8 mouse cellular contexts compared by ENCODE assay signal in the genomic region with DNA sequence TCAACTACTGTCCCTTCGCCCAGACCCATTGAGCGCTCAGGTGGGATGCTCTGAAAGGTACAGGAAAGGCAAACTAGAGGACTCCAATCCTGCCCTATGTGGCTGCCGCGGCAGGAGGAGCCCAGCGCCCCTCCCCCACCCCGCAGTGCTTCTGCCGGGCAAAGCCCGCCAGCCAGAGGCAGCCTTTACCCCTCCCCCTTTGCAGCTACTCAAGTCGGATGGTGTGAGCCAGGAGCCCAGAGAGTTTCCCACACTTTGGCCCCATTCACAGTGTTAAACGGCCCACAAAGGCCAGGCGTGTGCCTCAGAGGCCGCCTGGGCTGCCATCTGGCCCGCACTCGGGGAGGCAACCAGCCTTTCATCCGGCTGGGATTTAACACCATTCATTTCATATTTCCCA. TPM values are rescaled to one million over a fixed set of nuclear protein-coding genes. Genes with fewer than 3 reads are reported as not detected.
DNase-seq lines count a peak whose midpoint lies in the region; ATAC-seq and TF ChIP-seq lines count a peak whose summit lies in the region.

No protein-coding gene starts in this region.

- TF ChIP-seq CTCF in heart, postnatal 0 days (IDR thresholded peaks at IDR 0.05; ENCODE audit: low read depth): no peak
- TF ChIP-seq CTCF in intestine, postnatal 0 days (IDR thresholded peaks at IDR 0.05; ENCODE audit: low read depth): no peak

- TF ChIP-seq EP300 in heart, postnatal 0 days (IDR thresholded peaks at IDR 0.05; ENCODE audit: low read depth): no peak

- H3K4me3 ChIP-seq in heart, postnatal 0 days (ENCODE audit: low read depth, low read length): 0 out of 2 replicates have a peak overlapping the region, but pooled peaks have one; percentile 9
- H3K4me3 ChIP-seq in intestine, postnatal 0 days (ENCODE audit: low read depth, low read length): peak overlapping the region; percentile 9; the same call in 1 of the 2 replicates
- peak overlapping the region; percentile 25 for H3K4me3 ChIP-seq in midbrain, embryonic 13.5 days (replicated peaks)

- peaks cover 12% of the 10 kb centered on the region for H3K4me1 ChIP-seq in heart, postnatal 0 days (ENCODE audit: control insufficient read depth, insufficient read depth)
- peaks cover 11% of the 10 kb centered on the region for H3K4me1 ChIP-seq in intestine, postnatal 0 days (replicated peaks; ENCODE audit: control insufficient read depth, insufficient read depth, low read length)
- peaks cover 75% of the 10 kb centered on the region for H3K4me1 ChIP-seq in midbrain, embryonic 13.5 days (replicated peaks)

- no peak overlapping the region for H3K27ac ChIP-seq in heart, postnatal 0 days (ENCODE audit: low read depth)
- H3K27ac ChIP-seq in intestine, postnatal 0 days (ENCODE audit: low read depth, low read length): no peak overlapping the region
- H3K27ac ChIP-seq in midbrain, embryonic 13.5 days: peak overlapping the region; percentile 69

- DNase-seq in heart, postnatal 0 days (ENCODE audit: low spot score): no peak
- DNase-seq in heart, adult 8-10 months (ENCODE audit: low spot score): no peak
- DNase-seq in NIH3T3 (ENCODE audit: low read depth): peak; percentile 5
- DNase-seq in embryo, embryonic 9.5 days (ENCODE audit: extremely low spot score): peak; percentile 83
- no peak for DNase-seq in ovary, postnatal 36 days (ENCODE audit: low spot score)

- H3K36me3 ChIP-seq in heart, postnatal 0 days (replicated peaks; ENCODE audit: control insufficient read depth, insufficient read depth, low read length): no peaks in the 10 kb centered on the region
- no peaks in the 10 kb centered on the region for H3K36me3 ChIP-seq in intestine, postnatal 0 days (ENCODE audit: control insufficient read depth, insufficient read depth)
- H3K36me3 ChIP-seq in midbrain, embryonic 13.5 days: no peaks in the 10 kb centered on the region

- no peak overlapping the region; the same call in 1 of the 2 replicates for H3K9ac ChIP-seq in heart, postnatal 0 days (replicated peaks; ENCODE audit: low read depth, low read length)
- H3K9ac ChIP-seq in intestine, postnatal 0 days (ENCODE audit: low read depth, low read length): no peak overlapping the region
- peak overlapping the region; percentile 44; the same call in 1 of the 2 replicates for H3K9ac ChIP-seq in midbrain, embryonic 13.5 days (replicated peaks)

- H3K27me3 ChIP-seq in heart, postnatal 0 days (ENCODE audit: control insufficient read depth, insufficient read depth, low read length): peaks cover 96% of the 10 kb centered on the region
- peaks cover 78% of the 10 kb centered on the region for H3K27me3 ChIP-seq in intestine, postnatal 0 days (replicated peaks; ENCODE audit: control insufficient read depth, insufficient read depth, low read length)
- peaks cover 27% of the 10 kb centered on the region for H3K27me3 ChIP-seq in midbrain, embryonic 13.5 days

- peak overlapping the region; percentile 30; the same call in 1 of the 2 replicates for H3K4me2 ChIP-seq in heart, postnatal 0 days (ENCODE audit: low read depth, low read length)
- no peak overlapping the region for H3K4me2 ChIP-seq in intestine, postnatal 0 days (replicated peaks; ENCODE audit: low read depth)
- H3K4me2 ChIP-seq in midbrain, embryonic 13.5 days (replicated peaks): peak overlapping the region; percentile 84

- ATAC-seq in heart, postnatal 0 days (ENCODE audit: insufficient read depth, low read depth): no peak; the same call in 1 of the 2 replicates
- ATAC-seq in intestine, postnatal 0 days: no peak
- ATAC-seq in midbrain, embryonic 13.5 days: peak; percentile 68
- no peak for ATAC-seq in monocyte, adult 5-6 weeks (replicated peaks; ENCODE audit: insufficient number of reproducible peaks, low FRiP score, low TSS enrichment, poor library complexity, severe bottlenecking)

- 3% methylated on average over 14 of the region's 15 CpGs for WGBS in heart, postnatal 0 days
- WGBS in intestine, postnatal 0 days: 5% methylated on average over 15 of the region's 15 CpGs
- under 1% methylated on average over 15 of the region's 15 CpGs for WGBS in midbrain, embryonic 13.5 days

- no peaks in the 10 kb centered on the region for H3K9me3 ChIP-seq in heart, postnatal 0 days (replicated peaks; ENCODE audit: control insufficient read depth, low read length)
- no peaks in the 10 kb centered on the region for H3K9me3 ChIP-seq in intestine, postnatal 0 days (ENCODE audit: control insufficient read depth)
- no peaks in the 10 kb centered on the region for H3K9me3 ChIP-seq in midbrain, embryonic 13.5 days

RNA-seq across cellular contexts. Expression of a gene that starts 2.6 kb away (rescaled TPM):
- not detected in 2 replicates for total RNA-seq in heart, postnatal 0 days (2014; rRNA removed; ENCODE audit: low replicate concordance)
- polyA plus RNA-seq in heart, postnatal 0 days (2015; fragmentation: Nextera tagmentation; extraction: Ambion mirVana): not detected in 2 replicates
- not detected for total RNA-seq in heart, adult 8-10 months (2022)
- 0.20 and 0.29 TPM in 2 replicates for polyA plus RNA-seq in intestine, postnatal 0 days (2015; fragmentation: Nextera tagmentation; extraction: Ambion mirVana)
- 291 and 346 TPM in 2 replicates for polyA plus RNA-seq in midbrain, embryonic 13.5 days (2015; fragmentation: Nextera tagmentation; extraction: Ambion mirVana)
- not detected in 3 replicates for total RNA-seq in monocyte, adult 5-6 weeks (2017)

RNA-seq across cellular contexts. Expression of a gene that starts 5.8 kb away (rescaled TPM):
- total RNA-seq in heart, postnatal 0 days (2014; rRNA removed; ENCODE audit: low replicate concordance): 45.6 and 62.0 TPM in 2 replicates
- polyA plus RNA-seq in heart, postnatal 0 days (2015; fragmentation: Nextera tagmentation; extraction: Ambion mirVana): 27.4 and 30.6 TPM in 2 replicates
- 10 to 100 TPM; 38.6 to 44.1 (median 41.2) TPM for total RNA-seq in heart, adult 8-10 months (2022)
- 10.9 and 11.5 TPM in 2 replicates for polyA plus RNA-seq in intestine, postnatal 0 days (2015; fragmentation: Nextera tagmentation; extraction: Ambion mirVana)
- 42.0 and 43.3 TPM in 2 replicates for polyA plus RNA-seq in midbrain, embryonic 13.5 days (2015; fragmentation: Nextera tagmentation; extraction: Ambion mirVana)
- total RNA-seq in monocyte, adult 5-6 weeks (2017): 26.6 to 36.7 TPM (median 30.2 TPM) in 3 replicates

RNA-seq across cellular contexts. Expression of a gene that starts 29.8 kb away (rescaled TPM):
- 2.7 and 40.9 TPM in 2 replicates for total RNA-seq in heart, postnatal 0 days (2014; rRNA removed; ENCODE audit: low replicate concordance)
- 0.30 and 0.40 TPM in 2 replicates for polyA plus RNA-seq in heart, postnatal 0 days (2015; fragmentation: Nextera tagmentation; extraction: Ambion mirVana)
- total RNA-seq in heart, adult 8-10 months (2022): 1 to 10 TPM; 4.0 to 9.1 (median 4.5) TPM
- polyA plus RNA-seq in intestine, postnatal 0 days (2015; fragmentation: Nextera tagmentation; extraction: Ambion mirVana): 1.9 and 2.9 TPM in 2 replicates
- 0.40 TPM in 2 replicates for polyA plus RNA-seq in midbrain, embryonic 13.5 days (2015; fragmentation: Nextera tagmentation; extraction: Ambion mirVana)
- total RNA-seq in monocyte, adult 5-6 weeks (2017): 20.8 to 45.5 TPM (median 29.3 TPM) in 3 replicates

RNA-seq across cellular contexts. Expression of a gene that starts 59.2 kb away (rescaled TPM):
- 43.5 and 72.4 TPM in 2 replicates for total RNA-seq in heart, postnatal 0 days (2014; rRNA removed; ENCODE audit: low replicate concordance)
- 75.4 and 76.2 TPM in 2 replicates for polyA plus RNA-seq in heart, postnatal 0 days (2015; fragmentation: Nextera tagmentation; extraction: Ambion mirVana)
- 100 to 1,000 TPM in 2 of 4 experiments, 10 to 100 TPM in 2; 92.4 to 111 (median 101) TPM for total RNA-seq in heart, adult 8-10 months (2022)
- polyA plus RNA-seq in intestine, postnatal 0 days (2015; fragmentation: Nextera tagmentation; extraction: Ambion mirVana): 66.9 and 68.5 TPM in 2 replicates
- 43.4 and 46.9 TPM in 2 replicates for polyA plus RNA-seq in midbrain, embryonic 13.5 days (2015; fragmentation: Nextera tagmentation; extraction: Ambion mirVana)
- 3.1 to 3.5 TPM (median 3.3 TPM) in 3 replicates for total RNA-seq in monocyte, adult 5-6 weeks (2017)

Comparison
In these comparisons a context has a peak if more than half of its experiments do, and no peak if none do; other contexts are left out.
1. DNase-seq: peak in NIH3T3 (single experiment) and embryo, embryonic 9.5 days (single experiment); none in heart, postnatal 0 days (single experiment), heart, adult 8-10 months (single experiment) and ovary, postnatal 36 days (single experiment).
2. Peak in every context shown above with its lines, with median percentiles within 50 percentile points of each other: H3K4me3 ChIP-seq.